Mouse (Mus musculus) monocyte, adult 5-6 weeks (primary cell): ENCODE measurements around the gene Pex5. TPM values are rescaled to one million over a fixed set of nuclear protein-coding genes. Genes with fewer than 3 reads are reported as not detected.
"Not testable (repeated sequence)": the region's sequence is repeated elsewhere in the genome, so short reads cannot be mapped to it uniquely, and the experiment has no call there.

ENCODE experiments used
- ATAC-seq: fragments of 153-309, 156-312 bp; replicated peaks from 2 replicates; pipeline ENCODE4 v1.8.0; 2017; ENCODE audit warnings: mild to moderate bottlenecking; ENCODE audit not compliant: low TSS enrichment, insufficient number of reproducible peaks, severe bottlenecking, poor library complexity, low FRiP score
- total RNA-seq: library from RNA; stranded (forward); fragments of 200-1000, 200-491, 200-594 nt; gene quantifications from 3 replicates; pipeline ENCODE4 v1.2.3, GENCODE M21; 2017

Gene Pex5
- total RNA-seq, 1 experiment from 2014 or later = 20.2 TPM

DNA sequence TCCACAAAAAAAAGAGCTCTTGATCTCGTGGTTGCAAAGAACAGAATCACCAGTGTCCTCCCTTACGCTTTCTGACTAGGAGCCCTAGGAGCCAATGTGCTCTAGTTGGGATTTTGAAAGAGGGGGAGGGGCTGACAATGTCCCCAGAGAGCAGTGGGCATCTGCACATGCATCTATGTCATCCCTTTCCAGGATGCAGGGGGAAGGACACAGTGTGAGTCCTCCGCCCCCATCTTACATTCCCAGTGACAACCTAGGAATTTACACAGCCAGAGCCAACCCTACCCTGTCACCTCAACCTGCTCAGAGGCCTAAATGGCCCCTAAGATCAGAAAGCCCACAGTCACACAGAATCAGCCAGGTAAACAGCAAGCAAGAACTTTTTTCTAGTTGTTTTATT lies 15.5 kb upstream of the Pex5 start:
- ATAC-seq = no peak

DNA sequence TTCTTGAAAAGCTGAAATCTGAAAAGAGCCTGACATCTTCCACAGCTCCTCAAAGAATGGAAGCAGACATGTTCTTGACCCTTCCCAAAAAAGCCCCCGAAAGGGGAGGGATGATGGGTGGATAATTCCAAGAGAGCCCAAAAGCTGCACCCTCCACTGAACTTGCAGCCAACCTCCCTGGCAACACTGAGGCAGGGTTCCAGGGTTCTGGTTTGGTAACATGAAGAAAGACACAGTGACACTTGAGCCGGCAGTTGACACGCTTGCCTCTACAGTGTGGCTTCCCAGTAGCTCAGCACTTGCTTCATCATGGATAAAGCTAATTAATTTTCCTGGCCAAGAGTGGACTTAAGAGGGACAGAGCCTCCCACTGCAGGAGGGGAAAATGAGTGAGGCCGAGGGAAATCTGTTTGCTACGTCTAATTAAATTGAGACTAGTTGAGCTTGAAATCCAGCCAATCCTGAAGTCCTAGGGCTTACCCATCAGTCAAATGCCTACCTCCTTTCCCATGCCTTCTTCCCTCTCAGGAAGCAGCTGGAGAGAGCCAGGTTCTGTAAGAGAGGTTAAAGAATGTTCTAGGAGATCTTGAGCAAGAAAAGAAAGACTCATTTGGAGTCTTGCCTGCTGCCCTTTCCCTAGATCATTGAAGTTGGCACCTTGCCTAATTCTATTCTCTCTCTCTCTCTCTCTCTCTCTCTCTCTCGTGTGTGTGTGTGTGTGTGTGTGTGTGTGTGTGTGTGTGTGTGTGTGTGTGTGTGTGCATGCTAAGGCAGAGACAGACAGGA lies 13.1 kb upstream of the Pex5 start:
- no peak for ATAC-seq

DNA sequence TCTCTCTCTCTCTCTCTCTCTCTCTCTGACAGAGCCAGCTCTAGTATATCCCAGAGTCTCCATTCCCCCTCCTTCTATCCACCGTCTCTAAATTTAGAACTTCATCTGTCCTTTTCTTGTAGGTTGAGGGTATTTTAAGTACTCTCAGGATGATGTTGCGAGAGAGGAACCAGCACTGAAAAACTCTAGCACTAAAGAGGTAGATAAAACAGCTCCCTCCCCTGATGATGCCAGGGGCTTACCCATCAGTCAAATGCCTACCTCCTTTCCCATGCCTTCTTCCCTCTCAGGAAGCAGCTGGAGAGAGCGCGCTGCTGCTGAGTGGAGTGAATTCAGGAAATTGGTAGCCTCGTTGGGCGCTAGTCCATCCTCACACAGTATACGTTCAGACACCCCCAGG lies 12.4 kb upstream of the Pex5 start:
- ATAC-seq = no peak

DNA sequence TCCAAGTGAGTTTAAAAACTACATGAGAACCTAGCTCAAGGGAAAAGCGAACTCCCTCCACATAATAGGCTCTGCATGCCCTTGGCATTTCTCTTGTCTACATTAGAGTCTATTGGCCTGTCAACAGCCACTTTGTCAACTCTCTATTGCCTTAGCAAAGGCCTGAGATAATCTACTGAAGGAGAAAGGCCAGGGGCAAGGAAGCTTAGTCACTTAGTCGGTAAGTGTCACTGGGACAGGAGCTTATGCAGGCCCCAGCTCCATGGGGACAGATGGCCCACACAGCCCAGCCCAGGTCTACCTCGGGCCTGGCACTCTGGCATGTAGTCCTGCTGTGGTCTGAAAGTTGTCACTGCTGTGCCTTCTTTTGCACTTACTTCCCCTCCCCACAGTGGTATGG lies 11.7 kb upstream of the Pex5 start:
- no peak for ATAC-seq

DNA sequence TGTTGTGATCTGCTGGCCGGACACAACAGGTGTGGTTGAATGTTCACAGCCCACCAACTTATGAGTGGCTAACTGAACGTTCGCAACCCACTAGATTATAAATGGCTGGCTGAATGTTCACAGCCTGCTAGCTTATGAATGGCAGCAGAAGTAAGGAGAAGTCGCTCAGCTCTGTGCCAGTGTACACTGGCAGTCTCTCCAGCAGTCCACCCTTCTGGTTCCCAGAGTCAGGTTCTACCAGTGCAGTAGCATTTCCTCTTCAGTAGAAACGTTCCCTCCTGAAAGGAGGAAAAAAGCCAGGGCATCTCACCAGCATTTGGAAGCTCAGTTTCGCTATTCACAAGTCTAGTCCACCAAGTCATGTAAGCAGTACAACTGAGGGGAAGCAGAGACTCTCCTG lies 10.7 kb upstream of the Pex5 start:
- no peak for ATAC-seq

DNA sequence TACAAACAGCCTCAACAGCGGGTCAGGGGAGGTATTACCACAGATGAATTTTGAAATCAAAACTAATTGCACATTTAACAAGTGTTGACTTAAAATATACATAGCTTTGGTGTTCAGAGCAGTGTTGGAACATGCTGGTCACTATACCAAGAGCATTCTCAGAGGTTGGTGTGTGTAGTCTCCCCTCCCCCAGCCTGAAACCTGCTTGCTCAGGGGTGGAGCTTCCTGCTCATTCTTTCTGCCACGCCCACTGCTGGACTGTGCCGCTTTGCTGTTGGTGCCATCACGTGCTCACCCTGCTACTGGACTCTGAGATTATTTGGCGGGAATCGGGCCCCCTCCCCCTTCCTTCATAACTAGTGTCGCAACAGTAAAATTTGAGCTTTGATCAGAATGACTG lies 10.2 kb upstream of the Pex5 start:
- ATAC-seq = not testable (repeated sequence)

DNA sequence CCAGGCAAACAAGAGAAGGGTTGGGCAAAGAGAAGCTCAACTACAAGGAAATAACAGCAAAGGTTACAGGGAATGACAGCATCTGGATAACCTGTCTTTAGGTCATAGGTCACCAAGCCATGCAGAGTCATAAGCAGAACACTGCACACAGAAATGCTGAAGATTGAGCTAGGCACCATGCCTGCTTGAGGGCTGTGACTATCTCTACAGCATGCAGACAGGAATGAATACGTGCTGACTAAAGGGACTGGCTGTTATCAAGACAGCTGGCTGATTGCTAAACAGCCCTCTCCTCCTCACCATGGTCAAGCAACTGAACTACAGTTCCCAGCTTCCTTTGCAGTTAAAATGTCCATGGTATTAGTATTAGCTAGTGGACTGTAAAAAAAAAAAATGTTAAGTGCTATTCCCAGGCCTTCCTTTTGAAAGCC lies 9.2 kb upstream of the Pex5 start:
- ATAC-seq = no peak

DNA sequence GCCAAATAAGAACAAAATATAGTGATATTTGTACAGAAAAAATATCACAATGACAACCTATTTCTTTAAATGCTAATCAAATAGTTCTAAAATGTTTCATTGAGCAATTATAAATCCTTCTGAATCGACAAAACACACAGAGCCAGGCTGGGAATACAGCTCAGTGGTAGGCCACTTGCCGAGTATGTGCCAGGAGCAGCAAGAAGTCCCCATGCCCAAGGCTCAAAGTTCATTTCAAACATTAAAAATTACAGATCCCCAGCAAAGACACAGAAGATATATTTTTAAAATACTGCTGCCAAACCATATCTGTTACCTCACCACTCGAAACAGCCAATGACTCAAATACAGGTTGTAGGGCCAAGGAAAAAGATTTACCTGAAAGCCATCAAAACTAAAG lies 3.8 kb upstream of the Pex5 start:
- ATAC-seq = no peak

DNA sequence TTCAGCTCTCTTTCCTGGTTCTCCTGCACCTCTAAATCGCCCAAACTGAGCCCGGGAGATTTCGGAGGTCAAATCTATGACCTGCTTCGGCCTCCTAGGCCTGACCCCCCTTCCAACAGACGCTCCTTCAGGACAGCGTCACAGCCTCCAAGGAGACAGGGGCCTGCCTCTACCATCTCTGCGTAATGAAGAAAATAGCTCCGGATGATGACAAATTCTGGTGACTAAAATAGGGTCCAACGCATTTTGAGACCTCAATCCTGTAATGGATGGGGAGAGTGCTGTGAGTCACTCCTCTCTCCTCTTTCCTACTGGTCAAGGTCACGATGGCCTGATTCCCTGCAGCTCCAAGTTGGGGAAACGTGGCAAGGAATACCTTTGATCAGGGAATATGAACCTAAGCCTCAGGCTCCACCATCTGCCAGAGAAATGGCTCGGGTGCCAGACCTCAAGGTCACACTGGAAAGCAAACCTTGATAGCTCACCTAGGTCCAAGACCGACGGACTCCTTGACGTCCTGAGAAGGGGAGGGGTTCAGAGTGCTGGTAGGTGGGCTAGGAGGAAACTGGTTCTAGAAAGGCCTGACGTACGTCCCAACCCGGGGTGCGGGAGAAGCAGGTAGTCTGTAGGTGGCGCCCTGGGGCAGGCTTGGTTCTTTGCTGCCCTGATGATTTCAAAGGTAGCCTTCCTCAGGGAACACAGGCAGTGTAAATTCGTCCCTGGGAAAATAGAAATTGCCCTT lies 651 bp upstream of the Pex5 start:
- peak; percentile 65 for ATAC-seq

DNA sequence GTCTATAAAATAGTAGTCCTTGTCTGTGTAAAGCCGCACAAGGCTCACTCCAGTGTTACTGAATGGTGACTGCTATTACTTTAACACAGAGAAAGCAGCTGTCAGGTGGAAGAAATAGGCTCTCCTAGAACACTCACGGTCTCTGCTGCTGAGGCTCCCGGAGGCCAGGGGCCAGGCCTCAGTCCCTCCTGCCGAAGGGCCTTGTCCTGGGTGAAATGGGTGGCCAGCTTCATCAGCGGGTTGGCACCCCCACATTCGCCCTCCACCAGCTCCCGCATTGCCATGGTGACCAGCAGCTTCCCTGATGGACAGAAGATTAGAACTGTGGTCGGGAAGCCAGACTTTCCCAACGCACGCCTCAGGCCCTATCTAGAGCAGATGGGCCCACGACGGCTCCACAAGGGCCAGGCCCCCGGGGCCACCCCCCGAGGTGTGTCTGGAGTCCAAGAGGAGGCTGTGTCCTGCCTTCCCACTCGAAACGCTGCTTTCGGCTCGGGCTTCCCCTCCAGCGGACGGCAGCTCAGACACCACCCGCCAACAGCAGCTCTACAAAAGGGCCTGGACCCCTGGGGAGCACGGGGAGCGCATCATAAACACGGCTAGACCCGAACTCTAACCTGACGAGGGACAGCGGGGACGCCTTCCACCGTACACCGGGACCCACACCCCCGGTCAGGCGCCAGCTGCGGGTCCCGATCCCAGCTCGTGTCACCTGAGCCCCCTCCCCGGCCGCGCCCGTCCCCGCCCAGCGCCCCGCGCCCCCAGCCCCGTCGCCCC lies 529 bp downstream of the Pex5 start:
- ATAC-seq = no peak; the same call in 1 of the 2 replicates

DNA sequence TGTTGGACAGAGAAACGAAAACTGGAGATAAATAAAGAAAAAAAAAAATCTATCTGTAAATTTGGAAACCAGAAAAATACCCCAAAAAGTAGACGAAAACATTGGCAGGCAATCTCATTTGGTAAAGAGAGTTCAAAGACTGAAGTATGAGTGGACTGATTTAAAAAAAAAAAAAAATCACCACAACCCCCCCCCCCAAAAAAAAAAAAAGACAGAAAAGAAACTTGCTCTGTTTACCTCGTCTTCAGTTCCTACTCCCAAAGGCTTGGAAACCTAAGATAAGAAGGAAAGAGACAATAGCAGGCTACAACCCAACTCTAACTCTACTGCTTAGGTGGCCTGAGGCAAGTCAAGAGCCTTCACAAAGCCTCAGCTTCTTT lies 1.1 kb downstream of the Pex5 start:
- ATAC-seq = no peak

DNA sequence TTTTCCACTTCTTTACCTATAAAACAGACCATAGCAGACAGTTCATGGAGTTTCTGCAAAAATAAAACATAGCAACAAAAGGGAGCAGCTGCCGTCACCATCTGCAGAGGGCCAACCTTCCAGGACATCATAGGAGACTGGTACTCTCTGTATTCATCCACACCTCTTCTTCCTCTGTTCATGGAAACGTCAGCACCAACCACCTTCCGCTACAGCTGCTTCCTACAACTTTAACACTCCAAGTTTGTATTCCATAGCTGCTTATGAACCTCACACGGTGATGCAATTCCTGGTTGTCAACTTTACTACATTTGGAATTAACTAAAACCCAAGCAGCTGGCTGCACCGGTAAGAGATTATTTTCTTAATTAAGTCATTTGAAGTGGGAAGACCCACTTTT lies 6.5 kb downstream of the Pex5 start:
- ATAC-seq = no peak

DNA sequence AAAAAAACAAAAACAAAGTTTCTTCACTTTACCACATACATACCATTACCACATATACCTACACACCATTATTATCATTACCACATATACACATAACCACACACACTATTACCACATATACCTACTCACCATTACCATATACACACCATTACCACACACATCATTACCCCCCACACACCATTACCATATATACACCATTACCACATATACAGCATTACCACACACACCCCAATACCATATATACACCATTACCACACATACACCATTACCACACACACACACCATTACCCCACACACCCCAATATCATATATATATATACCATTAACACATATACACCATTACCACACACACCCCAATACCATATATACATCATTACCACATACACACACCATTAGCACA lies 7.7 kb downstream of the Pex5 start:
- ATAC-seq = no peak

DNA sequence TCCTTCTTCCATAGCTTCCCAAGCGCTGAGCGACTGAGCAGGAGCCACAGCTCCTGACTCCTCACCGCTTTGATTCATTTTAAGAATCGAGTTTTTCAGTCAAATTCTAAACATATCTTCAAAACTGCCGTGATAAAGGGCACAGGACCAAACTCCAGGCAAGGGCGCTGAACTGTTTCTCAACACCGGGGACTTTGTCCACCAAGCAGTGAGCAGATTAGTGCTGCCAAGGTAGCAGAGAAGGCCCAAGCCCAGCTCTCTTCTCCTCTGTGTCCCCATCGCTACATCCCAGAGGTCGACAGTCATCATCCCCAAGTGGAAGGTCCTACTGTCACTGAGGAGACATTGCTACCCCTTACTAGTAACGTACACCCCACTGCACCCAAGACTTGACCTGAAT lies 8.5 kb downstream of the Pex5 start:
- no peak for ATAC-seq

DNA sequence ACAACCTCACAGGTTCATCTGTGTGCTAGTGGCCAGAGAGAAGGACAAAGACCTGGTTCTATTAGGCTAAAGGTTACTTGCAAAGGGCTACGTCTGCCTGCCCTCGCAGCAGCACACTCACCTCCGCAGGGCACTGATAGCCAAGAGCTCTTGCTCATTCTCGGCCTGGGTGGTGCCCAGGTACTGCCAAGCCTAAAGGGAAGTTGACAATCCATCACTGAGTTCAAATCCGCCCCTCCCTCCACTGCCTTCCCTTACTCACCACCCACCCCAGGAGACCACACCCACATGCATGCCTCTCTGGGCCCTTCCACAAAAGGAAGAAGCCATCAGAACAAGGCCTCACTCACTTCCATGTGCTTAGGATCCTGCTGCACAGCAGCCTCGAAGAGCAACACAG lies 15.1 kb downstream of the Pex5 start:
- ATAC-seq = no peak

DNA sequence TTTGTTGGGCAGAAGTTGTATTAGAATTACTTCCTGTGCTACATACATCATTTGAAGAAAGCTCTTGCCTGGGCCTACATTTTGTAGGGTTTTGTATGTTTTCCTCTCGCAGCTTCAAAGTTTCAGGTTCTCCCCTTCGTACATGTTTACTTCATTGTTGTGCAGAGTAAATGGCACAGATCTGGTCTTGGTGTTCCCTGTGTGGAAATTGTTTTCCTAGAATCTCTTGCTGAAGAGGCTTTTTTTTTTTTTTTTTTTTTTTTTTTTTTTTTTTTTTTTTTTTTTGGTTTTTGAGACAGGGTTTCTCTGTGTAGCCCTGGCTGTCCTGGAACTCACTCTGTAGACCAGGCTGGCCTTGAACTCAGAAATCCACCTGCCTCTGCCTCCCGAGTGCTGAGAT lies 19.9 kb downstream of the Pex5 start:
- not testable (repeated sequence) for ATAC-seq

DNA sequence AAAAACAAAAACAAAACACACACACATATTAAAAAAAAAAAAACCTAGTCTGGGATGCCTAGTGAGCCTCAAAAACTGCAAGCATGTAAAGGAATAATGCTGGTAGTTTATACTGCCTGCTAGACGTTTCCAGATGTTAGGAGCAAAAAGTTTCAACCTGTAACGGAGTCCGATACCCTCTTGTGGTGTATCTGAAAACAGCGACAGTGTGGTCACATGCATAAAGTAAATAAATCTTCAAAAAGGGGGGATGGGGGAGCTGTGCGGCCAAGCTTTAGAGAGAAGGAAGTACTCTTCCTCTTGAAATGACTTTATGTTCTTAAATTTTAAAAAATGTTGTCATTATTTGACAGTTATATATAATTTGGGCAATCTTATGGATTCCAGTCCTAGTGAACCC lies 34.7 kb downstream of the Pex5 start:
- no peak for ATAC-seq

DNA sequence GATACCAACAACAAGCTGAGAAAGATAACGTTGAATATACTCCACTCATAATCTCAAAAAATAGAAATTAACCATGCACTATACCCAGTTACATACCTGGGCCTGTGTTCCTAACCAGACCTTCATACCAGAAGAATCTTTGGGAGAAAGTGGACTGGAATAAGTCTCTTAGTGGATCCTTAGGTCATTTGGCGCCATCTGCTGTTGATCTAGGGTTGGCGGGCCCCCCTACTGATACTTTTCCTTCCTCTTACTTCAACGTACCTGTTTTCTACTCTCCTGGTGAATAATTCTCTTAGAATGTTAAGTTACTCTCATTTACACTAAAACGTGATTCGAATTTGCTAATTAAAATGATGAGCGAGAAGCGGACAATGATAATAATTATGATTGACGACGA lies 35.5 kb downstream of the Pex5 start:
- ATAC-seq = no peak

DNA sequence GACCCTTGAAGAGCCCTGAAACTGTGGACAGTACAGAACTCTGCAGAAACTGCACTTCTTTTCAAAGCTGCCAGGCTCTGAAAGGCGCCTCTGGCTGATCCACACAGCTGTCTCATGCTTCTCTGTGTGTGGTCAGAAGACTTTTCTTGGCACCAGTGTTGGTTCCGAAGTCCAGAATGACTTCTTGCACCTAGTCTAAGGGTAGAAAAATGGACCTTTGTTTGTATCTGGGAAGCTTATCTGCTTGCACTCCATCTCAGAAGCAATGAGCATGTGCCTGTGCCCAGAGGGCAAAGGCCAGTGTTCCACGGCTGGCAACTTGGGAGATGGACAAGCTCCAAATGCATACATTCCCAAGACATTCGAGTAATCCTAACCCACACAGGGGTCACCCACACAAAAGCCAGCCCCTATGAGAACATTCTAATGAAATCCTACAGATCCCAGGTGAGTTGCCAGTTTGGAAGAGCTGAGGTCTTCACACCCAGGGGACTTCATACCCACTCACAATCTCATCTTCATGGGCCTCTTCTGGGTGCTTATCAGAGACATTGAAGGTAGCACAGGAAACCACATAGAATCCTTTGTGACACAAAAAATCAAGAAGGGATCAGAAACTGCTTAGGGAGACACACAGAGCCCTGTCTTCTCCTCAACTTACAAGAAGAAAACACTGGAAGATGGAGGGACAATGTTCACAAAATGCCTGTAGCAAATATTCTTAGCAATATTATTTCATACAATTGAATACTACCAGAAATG lies 37.2 kb downstream of the Pex5 start:
- ATAC-seq = no peak
